Mouse (Mus musculus) left cerebral cortex, postnatal 25 days (tissue): ENCODE measurements around the gene Bcan. TPM values are rescaled to one million over a fixed set of nuclear protein-coding genes. Genes with fewer than 3 reads are reported as not detected.

ENCODE experiments used
- DNase-seq, 2 experiments: peaks; one replicate each; pipeline ENCODE4 v3.0.0; 2022; ENCODE audit warnings: low spot score in 2 of 2, mixed read lengths in 1 of 2
- intact Hi-C: fragments of 180-260 bp; cut with DNase I; formaldehyde crosslinking; loops from one replicate; pipeline ENCODE4 v1.15.1; 2025
- total RNA-seq, 2 experiments: library from RNA; stranded (reverse); gene quantifications; 2 replicates each; pipeline ENCODE4 v1.2.3; 2021

The Bcan gene
- total RNA-seq, 2 experiments from 2014 or later = 257 to 284 TPM

DNA sequence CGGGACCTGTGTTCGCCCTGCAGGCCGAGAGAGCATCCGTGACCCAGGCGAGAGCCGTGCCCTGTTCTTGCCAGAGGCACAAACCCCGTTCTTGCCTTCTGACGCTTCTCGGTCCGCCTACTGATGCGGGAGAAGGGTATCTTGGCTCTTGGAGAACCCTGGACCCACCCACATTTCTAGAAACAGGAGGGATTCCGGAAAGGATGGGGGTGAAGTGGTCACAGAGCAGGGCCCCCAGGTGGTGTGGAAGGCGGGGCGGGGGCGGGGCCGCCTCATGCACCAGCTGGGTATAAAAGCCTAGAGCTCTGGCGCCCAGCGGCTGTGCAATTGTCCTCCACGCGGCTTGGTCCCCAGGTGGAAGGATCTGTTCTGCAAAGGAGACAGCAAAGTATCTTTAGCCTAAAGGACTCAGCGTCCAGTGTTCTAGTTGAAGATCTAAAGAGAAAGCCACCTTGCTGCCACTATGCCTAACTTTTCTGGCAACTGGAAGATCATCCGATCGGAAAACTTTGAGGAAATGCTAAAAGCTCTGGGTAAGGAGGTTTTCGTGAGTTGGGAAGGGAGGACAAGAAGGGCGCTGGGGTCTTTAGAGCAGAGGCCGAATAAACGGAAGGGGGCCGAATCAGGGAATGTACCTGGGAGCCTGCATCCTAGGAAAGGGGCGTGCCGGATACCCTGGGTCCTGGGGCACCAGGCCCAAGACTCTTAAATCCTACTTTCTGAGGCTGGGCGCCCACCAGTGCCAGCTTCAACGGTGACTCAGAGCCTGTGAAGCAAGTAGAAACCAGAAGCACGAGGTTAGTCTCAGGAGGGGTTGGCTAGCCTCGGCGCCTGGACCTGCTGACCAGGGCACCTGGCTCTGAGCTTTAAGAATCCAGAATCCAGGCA is 51.4 kb downstream of the Bcan start, which contains the start of gene Crabp2:
Gene Crabp2, plus strand, starts transcription at position 289 of the 888 bp plus-strand sequence.
- intact Hi-C loops = no loop called here
- peak in 1 of 2 experiments; percentile 24 for DNase-seq

DNA sequence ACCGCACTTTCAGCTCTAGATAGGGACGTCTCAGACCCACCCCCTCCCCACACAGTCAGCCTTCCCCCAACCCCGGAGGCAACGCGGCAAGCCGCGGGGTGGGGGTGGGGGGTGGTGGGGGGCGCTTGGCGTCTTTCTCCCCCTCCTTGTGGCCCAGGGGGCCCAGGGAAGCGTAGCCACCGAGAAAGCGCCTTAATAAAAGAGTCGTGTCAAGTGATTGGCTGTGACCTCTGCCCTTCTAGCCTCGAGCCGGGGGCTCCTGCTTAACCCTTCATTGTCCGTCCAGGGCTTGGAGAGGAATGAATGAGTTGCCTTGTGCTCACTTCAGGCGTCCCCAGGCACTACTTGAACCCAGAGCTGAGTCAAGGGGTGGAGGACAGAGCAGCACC is 52.2 kb downstream of the Bcan start:
- DNase-seq = no peak
- intact Hi-C loops = no loop called here

DNA sequence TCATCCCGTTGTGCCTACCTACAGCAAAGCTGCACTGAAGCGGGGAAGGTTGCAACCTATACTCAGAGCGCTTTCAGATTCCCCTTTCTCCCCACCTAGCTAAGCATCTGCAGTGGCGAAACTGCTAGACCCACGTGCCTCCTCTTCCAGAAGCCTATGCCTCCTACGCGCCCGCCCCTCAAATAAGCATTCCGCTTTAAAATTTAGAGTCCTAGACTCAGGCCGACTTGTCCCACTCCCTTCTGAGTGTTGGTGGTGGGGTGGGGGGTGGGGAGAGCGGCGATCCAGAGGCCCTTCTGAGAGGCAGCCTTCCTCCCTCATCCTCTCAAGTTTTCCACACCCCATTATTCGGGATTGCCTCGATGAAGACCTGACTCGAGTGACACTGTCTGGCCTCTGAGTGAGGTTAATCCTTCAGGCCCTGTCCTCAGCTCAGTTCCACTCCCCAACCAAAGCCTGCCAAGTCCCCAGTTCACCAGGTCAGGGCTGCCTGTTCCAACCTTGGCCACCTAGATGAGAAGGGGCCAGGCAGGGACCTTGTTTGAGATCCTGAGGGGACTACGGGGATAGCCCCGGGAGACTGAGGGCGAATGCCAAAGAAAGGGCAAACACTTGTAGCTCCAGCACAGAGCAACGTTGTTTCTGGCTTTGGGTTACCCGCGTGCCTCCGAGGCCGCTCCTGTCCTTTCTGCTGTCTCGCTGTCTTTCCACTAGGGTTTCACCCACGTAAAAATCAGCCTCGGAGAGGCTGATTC is 52.8 kb downstream of the Bcan start:
- intact Hi-C loops = no loop called here
- peak in 1 of 2 experiments; percentile 44 for DNase-seq

DNA sequence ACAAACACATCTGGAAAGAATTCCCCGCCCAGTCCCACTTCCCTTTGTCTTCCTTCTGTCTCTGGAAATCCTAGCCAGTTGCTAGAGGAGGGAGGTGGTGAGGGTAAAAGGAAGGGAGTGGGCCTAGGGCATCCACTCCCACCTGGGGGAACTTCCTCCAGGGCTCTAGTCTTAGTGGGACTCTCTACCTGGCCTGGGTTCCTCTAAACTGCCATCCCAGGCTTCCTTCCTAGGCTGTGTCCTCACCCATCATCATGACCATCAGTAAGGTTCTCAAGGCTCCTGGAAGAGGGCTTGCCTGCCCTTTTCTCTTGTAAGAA is 53.5 kb downstream of the Bcan start:
- intact Hi-C loops = no loop called here
- DNase-seq = no peak

DNA sequence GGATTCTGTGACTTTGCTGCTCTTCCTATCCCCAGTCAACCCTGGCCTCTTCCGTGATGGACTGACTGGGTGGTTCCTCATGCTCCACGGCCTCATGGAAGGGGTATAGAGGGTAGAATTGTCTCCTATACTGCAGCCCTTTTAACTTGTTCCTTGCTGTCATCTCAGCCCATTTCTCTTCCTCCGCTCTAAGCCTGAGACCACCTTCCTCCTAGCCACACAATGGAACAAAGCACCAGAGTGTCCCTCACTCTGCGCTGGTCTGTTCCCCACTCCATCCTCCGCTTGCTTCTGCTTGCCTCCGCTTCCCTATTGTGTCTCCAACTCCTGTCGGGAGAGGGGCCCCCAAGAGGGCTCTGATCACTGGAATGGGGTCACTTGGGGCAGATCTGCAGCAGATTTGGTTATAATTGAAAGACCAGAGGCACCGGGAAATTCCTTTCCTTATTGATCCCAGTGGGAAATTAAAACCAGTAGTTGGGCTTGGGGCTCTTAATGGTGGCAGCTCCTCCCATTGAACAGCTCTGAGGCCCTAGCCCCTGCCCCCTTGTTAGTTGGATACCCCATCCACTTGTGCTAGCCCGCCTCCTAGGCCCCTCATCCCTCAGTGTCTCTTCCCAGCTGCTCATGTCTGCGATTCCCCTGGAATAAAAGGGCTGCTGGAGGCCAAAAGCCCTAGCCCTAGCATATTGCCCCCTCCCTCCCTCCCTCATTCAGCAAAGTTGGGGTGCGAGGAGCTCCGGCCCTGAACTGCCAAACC is 54.1 kb downstream of the Bcan start:
- intact Hi-C loops = no loop called here
- DNase-seq = no peak

DNA sequence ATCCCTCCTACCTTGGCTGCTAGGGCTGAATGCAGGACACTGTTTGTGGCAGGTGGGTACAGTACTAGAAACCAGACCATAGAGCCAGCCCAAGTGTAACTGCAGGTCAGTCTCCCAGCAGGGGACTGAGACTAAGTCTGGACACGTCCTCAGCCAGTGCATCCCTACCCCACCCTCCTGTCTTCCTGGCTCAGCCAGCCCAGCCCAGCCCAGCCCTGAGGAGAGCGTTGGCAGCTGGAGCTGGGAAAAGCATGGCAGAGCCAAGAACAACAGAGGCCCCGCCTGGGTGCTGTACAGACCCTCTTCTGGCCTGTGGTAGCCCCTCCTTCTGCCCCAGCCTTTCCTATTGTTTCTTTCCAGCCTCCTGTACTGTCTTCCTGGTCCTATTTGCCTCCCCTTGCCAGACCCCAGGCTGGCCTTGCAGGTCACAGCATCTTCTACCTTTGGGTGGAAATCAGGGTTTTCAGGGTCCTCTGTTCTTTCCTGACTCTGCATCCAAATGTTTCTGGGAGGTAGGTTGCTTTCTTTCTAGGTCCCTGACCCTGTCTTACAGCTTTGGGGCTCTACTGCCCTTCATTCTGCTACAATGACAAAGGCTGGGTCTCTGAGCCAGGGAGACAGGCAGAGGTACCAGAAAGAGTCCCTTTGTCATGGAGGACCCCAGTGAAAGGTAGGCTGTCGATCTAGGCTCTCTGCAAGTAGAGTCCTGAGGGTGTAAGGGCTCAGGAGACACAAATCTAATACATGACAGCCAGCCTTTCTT is 55.0 kb downstream of the Bcan start:
- intact Hi-C loops = no loop called here
- no peak for DNase-seq

DNA sequence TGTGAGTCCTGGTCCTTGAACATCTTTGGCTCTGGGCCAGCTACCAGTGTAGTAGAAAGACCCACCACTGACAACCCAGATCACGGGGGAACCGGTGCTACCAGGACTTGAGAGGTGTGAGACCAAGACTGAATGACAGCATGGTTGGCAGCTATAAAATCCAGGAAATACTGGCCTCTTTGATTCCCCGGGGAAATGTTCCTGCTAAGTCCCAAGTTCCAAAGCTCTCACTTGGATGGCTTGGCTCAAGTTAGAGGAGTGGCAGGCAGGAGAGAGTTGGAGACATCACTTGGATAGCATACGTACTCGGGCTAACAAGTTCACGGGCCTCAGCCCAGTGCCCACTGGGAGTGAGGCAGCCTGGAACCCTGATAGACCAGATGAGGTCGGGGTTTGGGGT is 56.4 kb downstream of the Bcan start:
- no peak for DNase-seq
- intact Hi-C loops = no loop called here

DNA sequence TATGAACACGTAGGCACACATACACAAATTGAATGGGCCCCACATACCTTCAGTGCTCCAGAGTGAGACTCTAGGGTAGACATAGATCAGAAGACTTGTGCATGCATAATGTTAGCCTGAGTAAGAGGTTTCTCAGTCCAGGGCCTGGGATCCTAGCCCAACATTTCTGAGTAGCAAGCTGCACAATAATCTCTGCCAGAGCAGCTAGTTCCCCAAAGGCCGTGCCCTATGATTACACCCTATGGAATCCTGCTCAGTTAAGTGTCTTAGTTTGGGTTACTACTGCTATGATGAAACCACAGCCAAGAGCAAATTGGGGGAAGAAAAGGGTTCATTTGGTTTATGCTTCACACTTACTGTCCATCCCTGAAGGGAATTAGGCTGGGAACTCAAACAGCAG is 57.6 kb downstream of the Bcan start:
- DNase-seq = no peak
- intact Hi-C loops = no loop called here

DNA sequence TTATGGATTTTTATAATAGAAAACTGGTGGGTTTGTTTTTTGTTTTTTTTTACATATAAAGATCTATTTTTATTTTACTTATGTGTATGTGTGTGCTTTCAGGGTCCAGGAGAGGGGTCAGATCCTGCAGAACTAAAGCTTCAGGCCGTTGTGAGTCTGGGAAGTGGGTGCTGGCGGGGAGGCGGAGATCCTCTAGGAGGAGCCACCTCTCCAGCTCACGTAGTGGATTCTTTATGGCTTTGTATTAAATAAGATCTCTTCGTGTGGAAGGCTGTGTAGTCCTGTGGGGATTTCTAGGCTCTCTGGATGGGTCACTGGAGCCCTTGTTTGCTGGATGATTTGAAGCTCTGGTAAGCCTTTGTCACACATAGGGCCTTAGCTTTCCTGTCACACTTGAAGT is 59.4 kb downstream of the Bcan start:
- intact Hi-C loops = no loop called here
- no peak for DNase-seq

Other genes with a start within 250 kb of the Bcan start
- gene Ntrk1, start 205.1 kb downstream of the Bcan start, total RNA-seq = 1 to 10 TPM in 1 of 2 experiments, under 1 TPM in 1; 0.21 to 1.7 TPM
- under 1 TPM; 0.60 to 0.73 TPM for gene Insrr, start 203.3 kb downstream of the Bcan start, total RNA-seq
- gene Pear1, start 175.9 kb downstream of the Bcan start, total RNA-seq = 1 to 10 TPM; 7.4 to 10.0 TPM
- gene Sh2d2a, start 153.5 kb downstream of the Bcan start, total RNA-seq = not detected
- gene Prcc, start 114.6 kb downstream of the Bcan start, total RNA-seq = 10 to 100 TPM; 63.3 to 67.0 TPM
- 100 to 1,000 TPM; 138 to 146 TPM for gene Hdgf, start 93.9 kb downstream of the Bcan start, total RNA-seq
- 10 to 100 TPM; 51.4 to 57.7 TPM for gene Mrpl24, start 80.7 kb downstream of the Bcan start, total RNA-seq
- 10 to 100 TPM; 12.8 to 16.0 TPM for gene Isg20l2, start 69.9 kb downstream of the Bcan start, total RNA-seq
- gene Rrnad1, start 69.5 kb downstream of the Bcan start, total RNA-seq = 10 to 100 TPM; 19.5 to 21.8 TPM
- gene Crabp2, start 51.6 kb downstream of the Bcan start, total RNA-seq = 1 to 10 TPM; 3.9 to 5.7 TPM
- gene Nes, start 29.2 kb downstream of the Bcan start, total RNA-seq = 1 to 10 TPM; 5.2 to 6.2 TPM
- 1 to 10 TPM; 7.4 to 9.6 TPM for gene Hapln2, start 27.4 kb upstream of the Bcan start, total RNA-seq
- gene Gpatch4, start 42.9 kb upstream of the Bcan start, total RNA-seq = 10 to 100 TPM; 13.1 to 13.8 TPM
- gene Naxe, start 58.3 kb upstream of the Bcan start, total RNA-seq = 10 to 100 TPM; 66.6 to 74.9 TPM
- gene Ttc24, start 78.1 kb upstream of the Bcan start, total RNA-seq = not detected
- gene Iqgap3, start 81.7 kb upstream of the Bcan start, total RNA-seq = under 1 TPM; 0.21 to 0.44 TPM
- gene Mef2d, start 142.1 kb upstream of the Bcan start, total RNA-seq = 100 to 1,000 TPM; 211 to 225 TPM